Mouse (Mus musculus) ovary, postnatal 10 days (tissue): ENCODE measurements at regions not wholly inside any gene's neighbourhood (a gene's known extent, or its start where the extent isn't known, plus 50 kb on each side); places are given as distances from the start of the nearest gene placed in this dataset.

ENCODE experiments used
- DNase-seq: peaks from one replicate; pipeline ENCODE4 v3.0.0; 2022; ENCODE audit warnings: low spot score

DNA sequence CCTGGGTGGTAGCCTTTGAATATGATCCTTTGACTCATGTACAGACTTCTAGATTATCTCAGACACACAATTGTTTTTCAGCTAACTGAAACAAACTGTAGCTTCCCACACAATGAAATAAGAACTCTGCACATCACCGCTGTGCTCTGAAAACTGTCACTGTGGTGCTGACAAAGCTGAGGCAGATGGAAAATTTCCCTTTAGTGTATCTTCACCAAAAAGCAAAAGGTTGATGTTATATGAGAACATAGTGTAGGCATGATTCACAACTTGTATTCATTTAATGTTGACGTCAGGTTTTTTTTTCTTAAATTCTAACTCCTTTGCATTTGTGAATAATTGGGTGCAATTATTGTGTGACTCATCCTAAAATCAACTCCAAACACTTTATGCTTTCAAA is 264.1 kb upstream of the Actbl2 start:
- DNase-seq = no peak

DNA sequence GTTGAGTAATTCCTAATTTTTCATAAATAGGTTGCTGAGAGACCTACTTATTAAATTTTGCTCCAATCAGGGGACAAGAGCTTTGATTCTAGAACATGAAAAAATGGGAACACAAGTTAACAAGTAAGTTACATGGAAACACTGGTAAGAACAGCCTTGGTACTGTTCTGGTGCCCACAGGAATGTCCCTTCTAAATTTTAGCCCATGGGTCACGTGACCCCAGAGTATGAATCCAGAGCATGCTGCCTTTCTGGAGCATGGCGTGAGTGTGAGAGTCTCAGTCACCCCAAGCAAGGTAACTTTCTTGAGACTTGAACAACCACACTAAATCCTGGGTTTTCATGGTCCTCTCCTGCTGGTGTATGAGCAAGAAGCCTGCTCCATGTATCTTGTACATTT is 263.7 kb upstream of the Actbl2 start:
- no peak for DNase-seq

DNA sequence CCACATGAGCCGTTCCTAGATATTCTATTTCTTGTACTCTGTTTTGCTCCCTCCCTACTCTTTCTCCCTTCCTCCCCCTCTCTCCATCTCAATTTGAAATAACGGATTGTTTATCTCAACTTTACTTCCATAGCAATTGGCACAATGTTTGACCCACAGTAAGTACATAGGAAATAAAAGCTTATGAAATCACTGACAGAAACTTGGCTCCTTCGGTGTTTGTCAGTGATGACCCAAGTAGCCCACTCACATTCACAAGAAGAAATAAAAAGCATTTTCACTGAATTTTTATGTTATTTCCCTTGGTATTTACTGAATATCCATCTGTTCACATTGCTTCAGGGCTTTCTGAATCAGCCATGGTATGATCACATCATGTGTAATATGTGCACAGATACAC is 260.2 kb upstream of the Actbl2 start:
- no peak for DNase-seq

DNA sequence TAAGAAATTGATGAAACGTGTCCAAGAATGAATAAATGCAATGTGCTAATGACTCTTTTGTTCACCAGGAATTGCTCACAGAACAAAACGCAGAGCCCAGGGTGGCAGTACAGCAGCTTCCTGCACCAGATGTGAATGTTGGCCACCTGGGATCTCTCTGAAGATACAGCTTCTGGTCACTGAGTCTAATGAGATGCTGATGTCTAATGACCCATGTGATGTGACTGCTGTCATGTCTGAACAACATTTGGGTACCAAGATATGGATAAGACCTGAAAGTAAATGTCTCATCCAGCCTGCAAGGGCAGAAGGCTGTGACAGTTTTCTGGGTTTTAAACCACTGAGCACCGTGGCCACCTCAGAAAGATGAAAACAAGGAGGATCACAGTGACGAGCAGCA is 252.1 kb upstream of the Actbl2 start:
- no peak for DNase-seq

DNA sequence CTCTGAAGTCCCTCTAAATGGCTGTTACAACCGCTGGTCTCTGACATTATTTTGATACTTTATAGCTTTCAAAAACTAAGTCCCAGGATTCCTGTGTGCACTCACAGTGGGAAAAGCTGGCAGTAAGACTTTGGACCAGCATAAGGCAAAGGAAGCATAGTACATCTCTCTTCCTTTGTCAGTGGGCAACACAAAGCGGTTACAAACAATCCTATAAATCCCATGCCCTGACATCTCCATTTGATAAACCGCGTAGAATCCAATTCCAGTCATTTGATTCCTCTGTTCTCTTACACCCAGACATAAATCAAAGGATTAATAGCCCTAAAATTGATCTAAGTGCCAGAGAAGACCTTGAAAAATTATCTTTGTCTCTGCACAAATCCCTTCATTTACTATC is 240.7 kb upstream of the Actbl2 start:
- no peak for DNase-seq

DNA sequence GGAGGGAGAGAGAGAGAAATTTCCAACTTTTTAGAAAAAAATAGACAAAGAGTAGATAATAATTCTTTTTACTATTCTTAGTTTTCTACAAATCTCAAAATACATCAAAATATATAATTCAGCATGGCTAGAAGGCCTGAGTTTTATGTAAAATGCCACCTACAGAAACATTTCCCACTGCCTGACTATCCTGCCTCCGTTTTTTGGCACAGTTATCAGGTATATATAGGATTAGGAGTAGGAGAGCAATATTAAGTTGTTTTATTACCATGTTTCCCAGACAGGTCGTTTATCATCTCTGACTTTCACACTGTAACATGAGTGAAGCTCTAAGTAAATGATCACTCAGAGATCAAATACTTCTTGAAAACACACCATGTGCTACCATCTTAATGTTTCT is 224.7 kb upstream of the Actbl2 start:
- DNase-seq = no peak

DNA sequence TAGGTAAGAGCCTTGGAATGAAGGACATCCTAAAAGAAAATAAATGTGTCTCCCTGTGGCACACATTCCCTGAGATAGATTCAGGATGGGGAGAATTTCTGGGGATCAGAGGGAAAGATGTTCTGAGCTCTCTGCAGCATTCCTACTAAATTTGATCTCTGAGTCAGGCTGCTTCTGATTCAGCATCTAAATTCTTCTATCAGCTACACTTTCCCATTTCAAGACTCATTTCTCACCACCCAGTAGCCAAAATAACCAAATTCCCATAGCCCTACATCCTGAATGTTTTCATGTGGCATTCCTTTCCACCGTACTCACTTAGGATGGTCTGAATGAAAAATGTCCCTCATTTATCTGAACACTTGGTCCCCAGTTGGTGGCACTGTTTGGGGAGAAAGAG is 223.2 kb upstream of the Actbl2 start:
- DNase-seq = no peak

DNA sequence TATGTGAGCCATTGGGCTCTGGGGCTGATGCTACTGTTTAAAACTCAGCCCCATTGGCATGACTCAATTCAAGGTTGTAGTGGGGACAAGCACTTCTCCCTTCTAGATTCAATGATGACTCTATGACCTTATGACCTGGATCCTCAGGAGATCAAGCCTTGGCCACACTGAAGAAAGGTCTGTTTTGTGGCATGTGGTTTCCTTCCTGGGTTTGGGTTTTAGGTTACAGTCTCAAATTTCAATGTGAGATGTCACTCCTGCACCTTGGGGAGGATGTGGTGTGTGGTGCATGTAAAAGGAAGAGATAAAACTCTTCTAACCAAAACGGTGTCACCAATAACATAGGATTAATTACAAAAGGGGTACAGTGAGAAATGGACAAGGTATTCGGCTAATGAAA is 211.2 kb upstream of the Actbl2 start:
- no peak for DNase-seq

DNA sequence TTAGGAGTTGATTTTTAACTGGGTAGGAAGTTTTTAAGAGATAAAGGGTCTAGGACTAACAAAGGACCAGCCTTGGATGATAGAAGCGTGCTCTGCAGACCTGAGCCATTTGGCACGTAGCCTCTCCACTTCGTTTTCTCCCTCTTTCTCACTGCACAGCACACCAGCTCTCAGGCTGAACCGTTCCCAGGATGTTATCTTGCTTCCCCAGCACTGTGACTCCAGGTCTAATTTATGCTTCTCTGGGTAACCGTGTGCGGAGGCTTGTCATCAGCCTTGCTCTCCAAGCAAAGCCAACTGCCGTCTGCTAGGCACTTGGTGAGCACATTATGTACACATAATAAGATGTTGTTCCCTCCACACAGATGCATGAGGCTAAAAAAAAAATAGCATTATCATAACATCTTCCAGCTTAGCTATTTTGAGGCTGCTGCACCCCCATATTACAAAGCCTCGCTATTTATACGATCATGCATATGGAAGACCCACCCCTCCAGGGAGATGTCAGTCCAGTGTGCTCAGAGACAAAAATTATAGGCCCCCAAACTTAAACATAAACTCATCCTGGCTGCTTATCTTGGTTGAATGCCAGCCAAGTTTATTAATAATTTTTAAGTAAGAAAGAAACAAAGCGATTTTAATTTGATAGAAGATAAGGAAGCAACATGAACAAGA is 210.3 kb upstream of the Actbl2 start:
- DNase-seq = no peak

DNA sequence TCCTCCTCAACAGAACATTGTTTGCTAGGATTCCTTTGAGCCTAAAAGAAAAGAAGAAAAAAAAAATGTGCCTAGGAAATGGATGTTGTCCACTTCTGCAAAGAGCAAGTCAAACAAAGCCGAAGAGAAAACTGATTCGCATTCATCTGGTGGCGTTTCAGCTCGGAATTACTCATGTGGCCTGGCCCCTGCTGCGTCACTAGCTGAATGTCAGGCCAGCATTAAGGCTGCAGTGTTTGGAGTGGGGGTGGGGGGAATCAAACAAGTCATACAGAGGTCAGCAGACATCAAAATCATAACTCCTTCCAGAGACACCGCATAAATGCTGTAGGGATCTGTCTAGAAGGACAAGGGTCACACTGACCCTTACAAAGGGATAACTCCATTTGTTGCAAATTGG is 204.7 kb upstream of the Actbl2 start:
- DNase-seq = no peak

DNA sequence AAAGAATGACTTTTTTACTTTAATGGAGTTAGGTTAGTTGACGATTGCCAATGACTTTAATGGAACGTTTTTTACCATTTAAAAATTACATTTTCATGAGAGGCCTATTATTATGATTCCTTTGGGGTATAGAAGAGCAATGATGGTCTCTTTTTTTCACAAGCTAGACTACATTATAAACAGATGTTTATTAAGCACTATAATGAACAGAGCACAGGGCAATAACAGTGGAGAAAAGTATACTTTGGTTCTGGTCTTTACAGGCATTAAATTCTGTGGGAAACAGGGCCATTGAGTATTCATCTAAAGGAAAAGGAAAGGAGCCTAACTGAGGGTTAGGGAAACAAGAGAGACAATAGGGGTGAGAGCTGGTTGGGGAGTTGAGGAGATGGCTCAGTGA is 199.0 kb upstream of the Actbl2 start:
- DNase-seq = no peak

DNA sequence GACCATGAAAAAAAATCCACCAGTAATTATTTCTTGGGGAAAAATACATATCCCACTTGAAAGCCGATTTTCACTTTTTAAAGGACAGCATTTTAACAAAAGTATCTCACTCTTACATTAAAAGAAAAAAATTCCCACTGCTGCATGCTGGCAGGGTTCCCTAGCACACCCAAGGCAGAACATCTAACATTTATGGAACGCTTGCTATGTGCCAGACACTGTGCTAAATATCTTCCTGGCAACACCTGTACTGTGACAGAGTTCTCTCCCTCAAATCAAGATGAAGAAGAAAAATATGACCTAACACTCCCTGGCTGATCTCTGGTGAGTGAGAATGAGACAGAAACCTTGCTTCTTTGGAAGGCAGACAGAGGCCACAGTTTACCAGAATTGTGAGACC is 167.1 kb upstream of the Actbl2 start:
- DNase-seq = no peak

DNA sequence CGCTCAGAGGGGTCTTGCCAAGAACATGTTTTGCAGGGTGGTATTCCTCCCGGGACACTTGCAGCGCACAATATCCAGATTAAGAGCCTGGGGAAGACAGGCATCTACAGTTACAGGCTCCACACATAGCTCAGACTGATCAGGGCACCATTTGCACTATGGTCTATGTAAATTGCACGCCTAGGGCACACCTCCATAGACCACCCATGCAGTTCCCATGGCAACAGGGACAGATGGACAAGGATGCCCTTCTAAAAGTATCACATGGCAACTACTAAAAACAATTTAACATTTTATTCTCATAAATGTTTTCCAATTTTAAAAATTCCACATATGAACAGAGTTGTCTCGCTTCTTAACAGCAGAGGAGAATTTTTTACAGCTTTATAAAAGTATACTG is 158.7 kb upstream of the Actbl2 start:
- no peak for DNase-seq

DNA sequence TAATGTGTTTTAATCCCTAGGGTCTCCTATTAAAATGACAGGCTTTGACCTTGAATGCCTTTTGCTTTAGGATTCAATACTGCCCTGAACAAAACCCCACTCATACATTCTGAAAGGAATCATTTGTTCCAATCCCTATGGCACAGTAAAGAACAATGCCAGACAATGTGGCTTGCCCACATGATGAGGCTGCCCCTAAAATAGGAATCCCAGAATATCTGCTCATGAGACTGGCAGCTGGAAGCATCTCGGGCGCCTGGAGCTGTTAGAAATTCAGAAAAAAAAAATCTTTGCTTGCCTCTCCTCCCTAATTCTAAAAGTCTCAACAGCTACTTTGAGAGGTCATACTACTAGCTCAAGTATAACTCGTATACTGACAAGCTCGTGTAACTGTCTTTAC is 157.5 kb upstream of the Actbl2 start:
- DNase-seq = no peak

DNA sequence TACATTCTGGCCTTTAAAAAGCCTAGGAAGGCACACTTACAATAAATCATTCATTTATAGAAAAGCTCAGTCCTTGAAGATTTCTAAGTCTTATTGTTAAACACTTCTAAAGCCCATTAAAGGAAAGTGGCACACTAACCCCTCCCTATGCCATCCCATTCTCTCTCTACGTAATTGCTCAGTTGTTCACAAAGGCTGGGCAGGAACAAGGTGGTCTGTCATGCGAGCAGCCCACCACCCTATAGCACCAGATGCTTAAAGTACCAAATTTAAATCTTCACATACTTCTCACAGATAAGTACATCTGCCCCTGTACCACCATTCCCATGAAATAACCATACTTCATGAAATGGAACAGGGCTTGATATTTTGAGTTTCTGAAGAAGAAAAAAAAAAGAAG is 156.1 kb upstream of the Actbl2 start:
- no peak for DNase-seq

DNA sequence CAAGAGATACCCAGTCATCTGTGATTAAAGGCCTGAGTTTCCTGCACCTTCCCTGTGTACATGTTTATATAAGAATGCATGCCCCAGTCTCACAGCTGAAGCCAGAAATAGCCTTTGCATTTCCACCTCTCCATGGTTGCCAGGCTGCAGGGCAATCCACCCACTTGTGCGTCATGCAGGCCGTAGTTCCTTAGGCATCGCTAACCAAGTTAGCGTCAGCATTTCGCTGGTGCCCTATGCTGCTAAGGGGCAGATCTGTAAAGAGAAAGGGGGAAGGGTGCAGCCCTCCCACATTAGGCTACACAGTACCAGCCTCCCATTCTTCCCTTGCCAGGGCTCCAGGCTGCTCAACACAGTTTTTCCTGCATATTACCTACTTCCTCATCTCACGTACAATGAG is 155.6 kb upstream of the Actbl2 start:
- DNase-seq = no peak

DNA sequence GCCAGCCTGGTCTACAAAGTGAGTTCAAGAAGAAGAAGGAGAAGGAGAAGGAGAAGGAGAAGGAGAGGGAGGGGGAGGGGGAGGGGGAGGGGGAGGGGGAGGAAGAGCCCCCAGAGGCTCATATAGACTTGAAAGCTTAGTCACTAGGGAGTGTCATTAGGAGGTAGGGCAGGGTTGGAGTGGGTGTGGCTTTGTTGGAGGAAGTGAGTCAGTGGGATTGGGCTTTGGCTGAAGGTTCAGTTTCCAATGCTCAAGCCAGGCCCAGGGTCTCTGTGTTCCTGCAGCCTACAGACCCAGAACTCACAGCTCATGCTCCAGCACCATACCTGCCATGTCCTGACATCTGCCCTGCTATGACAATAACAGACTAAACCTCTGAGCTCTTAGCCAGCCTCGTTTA is 154.4 kb upstream of the Actbl2 start:
- no peak for DNase-seq

DNA sequence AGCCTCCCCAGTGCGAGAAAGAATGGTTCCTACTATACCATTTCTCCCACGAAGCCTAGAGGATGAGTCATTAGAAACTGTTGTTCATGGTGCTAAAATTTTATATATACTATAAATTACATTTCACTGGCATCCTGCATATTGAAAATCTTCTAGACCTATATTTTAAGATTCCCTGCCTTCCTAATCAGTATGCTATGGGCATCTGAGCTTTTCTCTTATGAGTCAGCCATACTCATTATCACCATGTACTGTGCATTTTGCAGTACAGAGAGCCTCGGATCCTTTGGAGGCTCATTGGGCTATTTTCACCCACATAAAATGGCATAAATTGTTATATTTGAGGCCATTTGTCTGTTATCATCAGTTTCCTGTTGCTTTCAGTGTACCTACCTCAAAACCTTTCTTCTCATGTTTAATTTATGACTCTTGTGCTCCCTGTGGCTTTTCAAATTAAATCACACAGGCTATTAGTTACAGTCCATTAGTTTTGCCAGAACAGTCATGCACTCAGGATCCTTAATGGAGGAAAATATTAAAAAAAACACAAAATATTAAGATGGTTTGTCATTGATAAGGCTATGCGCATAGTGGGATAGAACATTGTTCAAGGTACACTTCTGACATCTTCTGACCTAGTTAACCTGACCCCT is 150.1 kb upstream of the Actbl2 start:
- DNase-seq = no peak

DNA sequence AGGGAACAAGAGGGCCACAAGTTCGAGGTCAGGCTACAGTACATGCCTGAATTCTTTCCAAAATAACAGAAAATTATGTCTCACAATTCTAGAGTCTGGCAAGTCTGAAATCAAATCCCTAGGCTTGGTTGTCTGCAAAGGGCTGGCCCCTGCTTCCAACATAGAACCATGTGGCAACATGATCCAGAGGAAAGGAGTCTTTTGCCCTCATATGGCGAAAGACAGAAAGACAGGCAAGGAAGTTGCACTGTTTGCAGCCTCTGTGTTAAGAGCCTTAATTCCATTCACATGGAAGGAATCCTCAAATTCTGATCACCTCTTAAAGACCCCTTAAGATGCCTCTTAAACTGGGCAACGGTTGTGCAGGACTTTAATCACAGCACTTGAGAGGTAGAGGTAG is 123.7 kb upstream of the Actbl2 start:
- DNase-seq = no peak

DNA sequence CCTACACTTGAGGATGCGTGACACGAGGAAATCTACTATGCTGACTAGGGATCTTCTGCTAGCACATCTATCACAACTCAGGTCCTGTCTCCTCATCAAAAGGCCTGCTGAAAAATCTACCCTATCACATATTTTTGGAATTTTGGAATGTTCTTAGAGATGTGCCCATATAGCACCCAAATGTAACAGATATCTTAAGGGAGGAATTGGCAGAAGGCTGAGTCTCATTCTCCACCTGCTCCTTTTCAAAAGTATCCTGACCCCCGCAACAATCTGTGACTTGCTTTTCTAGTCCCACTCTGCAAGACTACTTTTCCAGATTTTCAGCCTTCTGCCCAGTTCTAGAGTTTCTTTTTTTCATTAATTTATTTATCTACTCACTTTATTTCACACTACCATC is 118.4 kb upstream of the Actbl2 start:
- DNase-seq = no peak

DNA sequence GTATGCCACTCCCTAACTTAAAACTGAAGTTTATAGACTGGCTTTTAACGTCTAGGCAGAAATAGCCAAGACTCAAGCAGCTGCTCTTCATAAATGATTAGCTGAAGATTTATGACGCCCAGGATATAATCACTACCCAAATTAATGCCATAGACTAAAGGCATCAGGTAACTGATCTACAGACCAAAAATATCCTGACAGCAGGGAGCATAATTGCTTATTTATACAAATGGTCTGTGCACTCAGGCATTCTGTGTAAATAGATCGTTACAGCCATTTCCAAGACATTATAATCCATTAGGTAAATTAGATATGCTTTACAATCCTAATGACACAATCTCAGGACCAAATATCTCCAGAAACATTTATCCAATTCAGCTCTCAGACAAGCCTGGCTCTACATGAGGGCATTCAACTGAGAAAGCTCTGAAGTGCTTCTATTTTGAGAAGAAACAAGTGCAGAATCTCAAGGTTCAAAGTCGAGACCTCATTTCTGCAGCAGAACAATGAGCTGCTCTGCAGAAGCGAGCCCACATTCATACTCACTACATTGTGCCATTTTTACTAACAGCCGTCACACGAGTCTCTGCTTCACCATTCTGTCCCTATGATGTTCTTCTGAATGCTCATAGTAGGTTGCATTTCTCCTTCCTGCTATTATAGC is 111.9 kb upstream of the Actbl2 start:
- DNase-seq = no peak

DNA sequence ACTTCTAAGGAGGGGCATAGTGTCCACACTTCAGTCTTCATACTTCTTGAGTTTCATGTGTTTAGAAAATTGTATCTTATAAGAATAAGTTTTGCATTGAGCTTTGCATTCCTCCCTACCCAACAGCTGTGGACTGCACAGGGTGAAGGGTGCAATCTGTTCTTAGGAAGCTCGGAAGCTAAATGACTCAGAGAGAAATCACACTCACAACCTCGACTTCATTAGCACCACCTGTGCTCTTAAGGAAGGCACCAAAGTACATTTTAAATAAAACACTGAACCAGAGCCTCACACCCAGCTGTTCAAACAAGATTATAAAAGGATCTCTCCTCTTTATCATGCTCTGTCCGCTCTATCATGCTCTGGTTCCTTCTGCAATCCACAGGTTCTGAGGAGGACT is 110.1 kb upstream of the Actbl2 start:
- DNase-seq = no peak

DNA sequence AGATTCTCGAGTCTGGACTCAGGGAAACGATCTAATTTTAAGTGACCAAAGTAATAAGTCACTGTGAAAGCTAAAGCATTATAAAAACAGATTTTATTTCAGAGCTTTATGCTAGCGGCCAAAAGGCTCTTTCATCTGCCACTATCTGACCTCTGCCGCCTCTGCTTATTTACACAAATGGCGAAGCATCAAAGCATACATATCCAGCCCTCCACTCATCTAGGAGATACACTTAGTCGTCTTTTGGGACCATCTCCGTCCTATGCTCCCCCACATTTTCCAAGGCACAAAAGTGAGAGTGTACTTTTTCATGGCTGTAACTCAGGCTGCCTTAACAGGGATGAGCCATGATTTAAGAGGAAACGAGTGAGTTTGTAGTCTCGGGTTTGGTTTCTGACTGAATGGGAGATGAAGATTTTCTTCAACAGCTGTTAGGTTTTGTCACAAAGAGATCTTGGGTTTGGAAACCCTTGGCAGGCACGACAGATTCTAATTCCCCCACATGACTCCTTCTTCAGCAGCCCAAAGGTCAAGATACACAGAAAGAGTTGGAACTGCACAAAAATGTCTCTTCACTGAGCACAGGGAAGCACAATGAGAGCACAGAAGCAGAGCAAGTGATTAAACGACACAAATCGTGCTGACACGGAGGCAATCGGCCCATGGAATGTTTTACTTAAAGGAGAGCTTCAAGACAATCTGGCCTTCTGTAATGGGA is 96.7 kb upstream of the Actbl2 start:
- no peak for DNase-seq
